Mouse (Mus musculus) frontal cortex, postnatal 14 days (tissue): Measurements from ENCODE around the gene Hgf.
A peak's percentile ranks its signal among the peaks of the same experiment; 100 is the strongest.

Source experiments
- DNase-seq, 2 experiments: peaks; one replicate each; pipeline ENCODE4 v3.0.0; 2022; ENCODE audit warnings: low spot score in 2 of 2

Gene Hgf

GRCm38 (mm10) chr5:16553304-16554047 is at the start of gene Hgf:
TSS of gene Hgf (plus strand) at chr5:16553495.
- peak; percentile 13 to 14 for DNase-seq

- DNase-seq = no peak
These were observed 46.5 kb upstream of the Hgf start for GRCm38 (mm10) chr5:16506702-16507350.

GRCm38 (mm10) chr5:16531619-16532277 is 21.5 kb upstream of the Hgf start:
- no peak for DNase-seq

- no peak for DNase-seq
These were observed 15.2 kb upstream of the Hgf start for GRCm38 (mm10) chr5:16538067-16538466.

GRCm38 (mm10) chr5:16541561-16542116 is 11.7 kb upstream of the Hgf start:
- DNase-seq = no peak

- no peak for DNase-seq
These were observed 5.8 kb upstream of the Hgf start for GRCm38 (mm10) chr5:16547490-16547889.

- DNase-seq = no peak
These were observed 648 bp upstream of the Hgf start for GRCm38 (mm10) chr5:16552647-16553046.

- no peak for DNase-seq
These were observed 7.0 kb downstream of the Hgf start for GRCm38 (mm10) chr5:16560247-16560646.

GRCm38 (mm10) chr5:16568997-16569396 is 15.7 kb downstream of the Hgf start:
- DNase-seq = no peak

GRCm38 (mm10) chr5:16577882-16578742 is 24.8 kb downstream of the Hgf start:
- DNase-seq = no peak

- no peak for DNase-seq
These were observed 42.4 kb downstream of the Hgf start for GRCm38 (mm10) chr5:16595699-16596098.

- DNase-seq = no peak
These were observed 44.7 kb downstream of the Hgf start for GRCm38 (mm10) chr5:16597996-16598395.

- no peak for DNase-seq
These were observed 48.2 kb downstream of the Hgf start for GRCm38 (mm10) chr5:16601463-16601862.

- DNase-seq = no peak
These were observed 79.7 kb downstream of the Hgf start for GRCm38 (mm10) chr5:16632996-16633395.

- no peak for DNase-seq
These were observed 93.1 kb downstream of the Hgf start for GRCm38 (mm10) chr5:16646417-16646816.

- DNase-seq = no peak
These were observed 94.4 kb downstream of the Hgf start for GRCm38 (mm10) chr5:16647701-16648100.

GRCm38 (mm10) chr5:16650240-16650639 is 96.9 kb downstream of the Hgf start:
- DNase-seq = no peak

GRCm38 (mm10) chr5:16654022-16654421 is 100.7 kb downstream of the Hgf start:
- no peak for DNase-seq
